Mouse (Mus musculus) CH12.LX (cell line): ENCODE results near the gene 4931406P16Rik. TPM values are rescaled to one million over a fixed set of nuclear protein-coding genes. Genes with fewer than 3 reads are reported as not detected.
A peak's percentile ranks its signal among the peaks of the same experiment; 100 is the strongest.

Experiments used
- DNase-seq: peaks from one replicate; pipeline ENCODE4 v3.0.0-alpha.2; 2013; ENCODE audit errors: extremely low read depth
- H3K27ac ChIP-seq: 2 replicates; pipeline ENCODE4 v1.5.1; 2012; ENCODE audit warnings: low read depth, mild to moderate bottlenecking, control low read depth, moderate library complexity; ENCODE audit not compliant: insufficient read depth
- H3K27me3 ChIP-seq: replicated peaks from 2 replicates; pipeline ENCODE3; 2012; ENCODE audit warnings: inconsistent platforms
- H3K36me3 ChIP-seq, 2 experiments: replicated peaks in 1 of 2; 2 replicates each; pipeline versions ENCODE3 to v1.6.1; 2012; ENCODE audit warnings: inconsistent platforms in 1 of 2, low read length in 1 of 2, mild to moderate bottlenecking in 1 of 2, mixed read lengths in 1 of 2, moderate library complexity in 1 of 2; ENCODE audit not compliant: control insufficient read depth in 1 of 2, insufficient read depth in 1 of 2
- H3K4me1 ChIP-seq, 2 experiments: 2 replicates each; pipeline ENCODE4 v1.6.1; 2012; ENCODE audit warnings: inconsistent platforms in 1 of 2, moderate library complexity in 1 of 2; ENCODE audit not compliant: insufficient read depth in 2 of 2, control insufficient read depth in 1 of 2
- H3K4me2 ChIP-seq: 2 replicates; pipeline ENCODE4 v1.6.1; 2012; ENCODE audit warnings: low read depth, mild to moderate bottlenecking, control low read depth; ENCODE audit not compliant: poor library complexity, insufficient read depth, severe bottlenecking
- H3K4me3 ChIP-seq, 3 experiments: fragments of 150-350 bp in 1 of 3; sonication (generic) in 1 of 3; replicated peaks in 1 of 3; 2 replicates each; pipeline versions ENCODE3 to v1.5.1; 2011 to 2012; ENCODE audit warnings: low read depth in 2 of 3, low read length in 2 of 3, mild to moderate bottlenecking in 2 of 3, moderate library complexity in 2 of 3, control low read depth in 1 of 3, improper control_type of control experiment in 1 of 3, inconsistent platforms in 1 of 3, mixed read lengths in 1 of 3; ENCODE audit not compliant: poor library complexity in 1 of 3
- H3K79me2 ChIP-seq: replicated peaks from 2 replicates; pipeline ENCODE4 v1.6.1; 2012; ENCODE audit warnings: mild to moderate bottlenecking, moderate library complexity; ENCODE audit not compliant: control insufficient read depth, poor library complexity, insufficient read depth, severe bottlenecking; ENCODE audit errors: extremely low read depth
- H3K9ac ChIP-seq: 2 replicates; pipeline ENCODE4 v1.6.1; 2012; ENCODE audit warnings: low read depth, mild to moderate bottlenecking, control low read depth, moderate library complexity; ENCODE audit not compliant: insufficient read depth
- H3K9me3 ChIP-seq: replicated peaks from 2 replicates; pipeline ENCODE3; 2012; ENCODE audit warnings: low read length, inconsistent platforms, mixed read lengths
- BHLHE40 ChIP-seq: IDR thresholded peaks from 2 replicates; pipeline ENCODE4 v1.6.1; 2011; ENCODE audit warnings: mild to moderate bottlenecking, low read depth, low read length, improper control_type of control experiment
- CHD1 ChIP-seq: IDR thresholded peaks from 2 replicates; pipeline ENCODE4 v1.6.1; 2012; ENCODE audit warnings: low read depth, low read length, improper control_type of control experiment, inconsistent platforms
- CHD2 ChIP-seq: IDR thresholded peaks from 2 replicates; pipeline ENCODE4 v1.6.1; 2011; ENCODE audit warnings: low read length, improper control_type of control experiment
- CTCF ChIP-seq, 2 experiments: IDR thresholded peaks in 1 of 2; conservative IDR thresholded peaks in 1 of 2; 2 replicates each; pipeline ENCODE4 v1.5.1; 2011 to 2012; ENCODE audit warnings: low read depth in 2 of 2, low read length in 2 of 2, improper control_type of control experiment in 1 of 2, inconsistent platforms in 1 of 2, mild to moderate bottlenecking in 1 of 2, moderate library complexity in 1 of 2
- E2F4 ChIP-seq: IDR thresholded peaks from 2 replicates; pipeline ENCODE4 v1.6.1; 2011; ENCODE audit warnings: low read depth, low read length, improper control_type of control experiment; ENCODE audit not compliant: insufficient replicate concordance
- EP300 ChIP-seq: IDR thresholded peaks from 2 replicates; pipeline ENCODE4 v1.6.1; 2011; ENCODE audit warnings: low read length, improper control_type of control experiment
- ETS1 ChIP-seq: conservative IDR thresholded peaks from 2 replicates; pipeline ENCODE4 v1.6.1; 2012; ENCODE audit warnings: low read depth, mild to moderate bottlenecking, inconsistent platforms, low read length, improper control_type of control experiment, moderate library complexity
- GABPA ChIP-seq: IDR thresholded peaks from 2 replicates; pipeline ENCODE4 v1.6.1; 2012; ENCODE audit warnings: low read depth, low read length, improper control_type of control experiment, inconsistent platforms; ENCODE audit not compliant: insufficient replicate concordance
- HCFC1 ChIP-seq: IDR thresholded peaks from 2 replicates; pipeline ENCODE4 v1.6.1; 2012; ENCODE audit warnings: low read depth, mild to moderate bottlenecking, inconsistent platforms, low read length, improper control_type of control experiment
- IRF4 ChIP-seq: IDR thresholded peaks from 2 replicates; pipeline ENCODE4 v1.6.1; 2014; ENCODE audit warnings: low read depth, mild to moderate bottlenecking, inconsistent platforms, low read length, improper control_type of control experiment
- JUN ChIP-seq: IDR thresholded peaks from 2 replicates; pipeline ENCODE4 v1.6.1; 2011; ENCODE audit warnings: low read depth, mild to moderate bottlenecking, low read length, improper control_type of control experiment, moderate library complexity; ENCODE audit not compliant: insufficient read depth
- KAT2A ChIP-seq: IDR thresholded peaks from 2 replicates; pipeline ENCODE4 v1.6.1; 2012; ENCODE audit warnings: low read length, improper control_type of control experiment, inconsistent platforms; ENCODE audit not compliant: insufficient replicate concordance
- MAX ChIP-seq: IDR thresholded peaks from 2 replicates; pipeline ENCODE4 v1.6.1; 2011; ENCODE audit warnings: low read length, improper control_type of control experiment
- MAZ ChIP-seq: IDR thresholded peaks from 2 replicates; pipeline ENCODE4 v1.6.1; 2012; ENCODE audit warnings: low read depth, mild to moderate bottlenecking, inconsistent platforms, low read length, improper control_type of control experiment, moderate library complexity
- MEF2A ChIP-seq: IDR thresholded peaks from 2 replicates; pipeline ENCODE4 v1.6.1; 2014; ENCODE audit warnings: low read depth, mild to moderate bottlenecking, inconsistent platforms, low read length, improper control_type of control experiment, borderline replicate concordance
- MXI1 ChIP-seq: IDR thresholded peaks from 2 replicates; pipeline ENCODE4 v1.6.1; 2011; ENCODE audit warnings: mild to moderate bottlenecking, low read depth, low read length, improper control_type of control experiment
- MYC ChIP-seq: IDR thresholded peaks from 2 replicates; pipeline ENCODE4 v1.6.1; 2011; ENCODE audit warnings: low read depth, mild to moderate bottlenecking, improper control_type of control experiment, low read length
- NELFE ChIP-seq: IDR thresholded peaks from 2 replicates; pipeline ENCODE4 v1.6.1; 2011; ENCODE audit warnings: low read depth, low read length, improper control_type of control experiment
- PAX5 ChIP-seq: IDR thresholded peaks from 2 replicates; pipeline ENCODE4 v1.6.1; 2012; ENCODE audit warnings: low read length, inconsistent platforms, mixed read lengths
- POLR2A ChIP-seq: IDR thresholded peaks from 2 replicates; pipeline ENCODE4 v1.6.1; 2011; ENCODE audit warnings: low read depth, mild to moderate bottlenecking, improper control_type of control experiment, low read length
- POLR2AphosphoS2 ChIP-seq: IDR thresholded peaks from 2 replicates; pipeline ENCODE4 v1.6.1; 2011; ENCODE audit warnings: low read depth, low read length, improper control_type of control experiment
- RAD21 ChIP-seq: IDR thresholded peaks from 2 replicates; pipeline ENCODE4 v1.6.1; 2011; ENCODE audit warnings: low read depth, mild to moderate bottlenecking, low read length, improper control_type of control experiment, moderate library complexity
- RCOR1 ChIP-seq: conservative IDR thresholded peaks from 2 replicates; pipeline ENCODE4 v1.6.1; 2012; ENCODE audit warnings: low read depth, mild to moderate bottlenecking, inconsistent platforms, low read length, improper control_type of control experiment
- SIN3A ChIP-seq: IDR thresholded peaks from 2 replicates; pipeline ENCODE4 v1.6.1; 2012; ENCODE audit warnings: low read length, improper control_type of control experiment, inconsistent platforms
- TBP ChIP-seq: conservative IDR thresholded peaks from 2 replicates; pipeline ENCODE4 v1.6.1; 2011; ENCODE audit warnings: low read depth, low read length, improper control_type of control experiment
- TCF12 ChIP-seq: IDR thresholded peaks from 2 replicates; pipeline ENCODE4 v1.6.1; 2014; ENCODE audit warnings: low read depth, mild to moderate bottlenecking, inconsistent platforms, low read length, improper control_type of control experiment
- UBTF ChIP-seq: IDR thresholded peaks from 2 replicates; pipeline ENCODE4 v1.6.1; 2012; ENCODE audit warnings: low read depth, mild to moderate bottlenecking, inconsistent platforms, low read length, improper control_type of control experiment, moderate library complexity
- USF1 ChIP-seq: IDR thresholded peaks from 2 replicates; pipeline ENCODE4 v1.6.1; 2014; ENCODE audit warnings: low read depth, mild to moderate bottlenecking, inconsistent platforms, low read length, improper control_type of control experiment
- USF2 ChIP-seq: conservative IDR thresholded peaks from 2 replicates; pipeline ENCODE4 v1.6.1; 2011; ENCODE audit warnings: low read depth, low read length, improper control_type of control experiment
- ZC3H11A ChIP-seq: IDR thresholded peaks from 2 replicates; pipeline ENCODE4 v1.6.1; 2012; ENCODE audit warnings: low read depth, mild to moderate bottlenecking, inconsistent platforms, low read length, improper control_type of control experiment
- ZNF384 ChIP-seq: IDR thresholded peaks from 2 replicates; pipeline ENCODE4 v1.6.1; 2012; ENCODE audit warnings: low read depth, low read length, improper control_type of control experiment, inconsistent platforms
- dilution Hi-C: fragments of 300-500 bp; cut with MboI; formaldehyde crosslinking; loops from 2 replicates; pipeline ENCODE4 v1.14.3; 2020; ENCODE audit warnings: low sequenced_read_pairs; ENCODE audit not compliant: extremely low pct_unique_long_range_greater_than_20kb, extremely low pct_ligation_motif_present
- in situ Hi-C: fragments of 300-500 bp; cut with MboI; formaldehyde crosslinking; loops from 3 replicates; pipeline ENCODE4 v1.14.3; 2019; ENCODE audit warnings: low sequenced_read_pairs, low pct_ligation_motif_present, low pct_unique_long_range_greater_than_20kb, mixed read lengths
- polyA plus RNA-seq: library from polyadenylated mRNA; unstranded; fragments of >175 nt; gene quantifications from 2 replicates; pipeline ENCODE4 v1.2.1, GENCODE M21; 2012; ENCODE audit warnings: low read depth; ENCODE audit not compliant: insufficient read length
- total RNA-seq, 2 experiments: library from RNA; depleted of rRNA; stranded (reverse); fragments of 300-350 nt in 1 of 2; fragments of >200 nt in 1 of 2; gene quantifications; 2 replicates each; pipeline ENCODE4 v1.2.3; 2012 to 2014

4931406P16Rik gene
- total and polyA plus RNA-seq, 3 experiments, result 10.0 to 15.6 (median 11.7) TPM

GRCm38 (mm10) chr7:34339164-34339489 lies 25.8 kb upstream of the 4931406P16Rik start:
- in situ Hi-C loops (no loop called here), dilution Hi-C loops (no loop called here)
- no peak for TF ChIP-seq SIN3A
- TF ChIP-seq ZC3H11A, result no peak
- no peak for TF ChIP-seq RAD21
- no peak for TF ChIP-seq POLR2AphosphoS2
- no peak for TF ChIP-seq USF1
- no peak for TF ChIP-seq BHLHE40
- no peak for TF ChIP-seq TCF12
- TF ChIP-seq NELFE, result no peak
- no peak for TF ChIP-seq USF2
- TF ChIP-seq GABPA, result no peak
- TF ChIP-seq KAT2A, result no peak
- no peak for TF ChIP-seq ETS1
- TF ChIP-seq RCOR1, result no peak
- TF ChIP-seq MAX, result no peak
- no peak for TF ChIP-seq HCFC1
- no peak for TF ChIP-seq MYC
- H3K79me2 ChIP-seq, result no peaks in the 10 kb centered on the region
- DNase-seq, result no peak
- H3K9me3 ChIP-seq, result peaks cover 7% of the 10 kb centered on the region
- H3K4me2 ChIP-seq, result no peak overlapping the region
- no peak overlapping the region for H3K9ac ChIP-seq
- H3K27me3 ChIP-seq, result no peaks in the 10 kb centered on the region
- H3K4me1 ChIP-seq, result peaks cover 14 to 46% of the 10 kb centered on the region in 2 experiments
- no peak overlapping the region for H3K4me3 ChIP-seq
- H3K36me3 ChIP-seq, result peaks cover 39 to 49% of the 10 kb centered on the region in 2 experiments
- peak overlapping the region; percentile 20; the same call in 1 of the 2 replicates for H3K27ac ChIP-seq

GRCm38 (mm10) chr7:34338445-34339163 lies 25.3 kb upstream of the 4931406P16Rik start:
- H3K27ac ChIP-seq, result peak overlapping the region; percentile 20; the same call in 1 of the 2 replicates
- DNase-seq, result peak; percentile 57
- no peaks in the 10 kb centered on the region for H3K27me3 ChIP-seq
- dilution Hi-C loops (no loop called here), in situ Hi-C loops (no loop called here)
- H3K36me3 ChIP-seq, result peaks cover 34 to 44% of the 10 kb centered on the region in 2 experiments
- H3K4me2 ChIP-seq, result peak overlapping the region; percentile 42; the same call in 1 of the 2 replicates
- peaks cover 7% of the 10 kb centered on the region for H3K9me3 ChIP-seq
- no peak overlapping the region for H3K4me3 ChIP-seq
- H3K4me1 ChIP-seq, result peaks cover 14 to 46% of the 10 kb centered on the region in 2 experiments
- H3K9ac ChIP-seq, result no peak overlapping the region
- H3K79me2 ChIP-seq, result no peaks in the 10 kb centered on the region
- TF ChIP-seq USF1, result no peak
- no peak for TF ChIP-seq CHD2
- TF ChIP-seq MAZ, result no peak
- TF ChIP-seq TCF12, result no peak
- TF ChIP-seq UBTF, result no peak
- TF ChIP-seq MXI1, result no peak
- no peak for TF ChIP-seq CTCF (conservative IDR thresholded peaks at IDR 0.05 in 1 of 2, IDR thresholded peaks at IDR 0.05 in 1 of 2; ENCODE audit: low read depth in 2 of 2, low read length in 2 of 2)
- TF ChIP-seq JUN, result no peak
- peak; percentile 69 for TF ChIP-seq EP300
- no peak for TF ChIP-seq E2F4
- peak; percentile 22 for TF ChIP-seq ZNF384
- no peak for TF ChIP-seq GABPA
- no peak for TF ChIP-seq TBP
- no peak for TF ChIP-seq BHLHE40
- no peak for TF ChIP-seq RCOR1
- TF ChIP-seq IRF4, result peak; percentile 65
- no peak for TF ChIP-seq KAT2A
- TF ChIP-seq POLR2AphosphoS2, result no peak
- peak; percentile 64; the same call in 1 of the 2 replicates for TF ChIP-seq MEF2A
- no peak for TF ChIP-seq SIN3A
- TF ChIP-seq PAX5, result no peak
- TF ChIP-seq POLR2A, result no peak
- TF ChIP-seq ETS1, result no peak
- TF ChIP-seq NELFE, result no peak
- no peak for TF ChIP-seq CHD1
- no peak for TF ChIP-seq MAX
- TF ChIP-seq USF2, result no peak
- TF ChIP-seq RAD21, result no peak
